Mouse (Mus musculus) right cerebral cortex, adult 2 months (tissue): ENCODE results near the gene Dennd5b.
"Not testable (repeated sequence)": the region's sequence is repeated elsewhere in the genome, so short reads cannot be mapped to it uniquely, and the experiment has no call there.

Source experiments
- DNase-seq, 2 experiments: peaks; one replicate each; pipeline ENCODE4 v3.0.0; 2021 to 2022; ENCODE audit warnings: low spot score in 2 of 2

The Dennd5b gene

DNA sequence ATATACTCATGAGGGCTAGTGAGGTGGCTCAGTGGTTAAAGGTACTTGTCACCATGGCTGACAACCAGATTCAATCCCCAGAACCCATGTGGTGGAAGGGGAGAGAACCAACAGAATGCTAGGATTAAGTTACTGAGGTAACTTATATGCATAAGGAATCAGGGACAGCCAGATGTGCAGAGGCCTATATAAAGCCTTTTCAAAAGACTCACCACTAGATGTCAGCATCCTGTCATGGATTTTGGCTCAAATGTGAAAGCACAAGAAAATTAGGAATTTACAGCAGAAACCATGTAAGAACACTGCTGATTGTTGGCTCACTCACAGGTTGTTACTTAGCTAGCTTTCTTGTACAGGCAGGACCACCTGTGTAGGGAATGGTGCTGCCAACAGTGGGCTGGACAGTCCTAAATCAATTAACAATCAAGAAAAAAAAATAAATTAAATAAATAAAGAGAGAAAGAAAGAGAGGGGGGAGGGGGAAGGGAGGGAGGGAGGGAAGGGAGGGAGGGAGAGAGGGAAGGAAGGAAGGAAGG is 90.6 kb downstream of the Dennd5b start:
- DNase-seq: peak in 1 of 2 experiments; percentile 11

DNA sequence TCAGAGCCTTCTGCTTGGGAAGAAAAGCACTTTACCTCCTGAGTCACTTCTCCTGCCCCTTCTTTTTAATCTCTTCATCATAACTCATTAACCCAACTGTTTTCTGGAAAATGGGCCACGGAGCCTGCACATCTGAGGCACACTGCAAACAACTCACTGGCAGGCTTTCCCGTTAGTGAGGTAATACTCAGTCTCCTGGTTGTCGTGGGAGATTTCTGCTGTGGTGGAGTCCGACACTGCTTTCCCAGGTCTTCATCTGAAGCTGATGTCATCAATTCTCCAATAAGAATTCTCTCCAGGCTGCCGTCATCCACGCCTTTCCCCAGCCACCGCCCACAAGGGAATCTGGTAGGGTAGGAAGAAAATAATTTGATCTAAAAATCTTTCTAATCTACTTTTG is 96.5 kb downstream of the Dennd5b start:
- DNase-seq: peak in 1 of 2 experiments; percentile 11

DNA sequence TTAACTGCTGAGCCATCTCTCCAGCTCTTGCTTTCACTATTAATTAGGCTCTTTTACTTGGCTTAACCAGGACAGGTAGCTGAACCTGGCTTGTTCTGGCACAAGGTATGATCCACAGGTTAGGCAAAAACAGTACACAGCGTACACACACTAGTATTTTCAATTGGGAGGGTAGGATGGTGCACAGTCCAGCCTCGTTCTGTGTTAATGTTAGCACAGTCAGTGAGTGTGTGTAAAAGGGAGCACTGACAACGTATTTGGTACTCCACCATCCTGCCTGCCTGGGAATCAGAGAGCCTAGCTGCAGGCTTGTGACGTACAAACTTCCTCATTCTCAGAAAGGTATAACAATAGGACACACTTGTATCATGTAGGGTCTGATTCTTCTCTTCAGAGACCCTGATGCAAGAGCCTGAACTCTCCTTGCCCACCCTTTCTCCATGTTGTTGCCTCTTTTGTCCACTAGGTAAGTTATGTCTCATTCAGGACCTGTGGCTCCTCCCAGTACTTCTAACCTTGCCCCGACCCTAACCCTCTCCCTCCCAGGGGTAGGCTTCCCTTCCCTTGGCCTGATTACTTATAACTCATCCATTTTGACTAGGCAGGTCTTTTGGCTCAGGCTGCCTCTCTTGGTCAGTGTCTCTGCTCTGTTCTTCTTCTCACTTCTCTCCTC is 107.0 kb downstream of the Dennd5b start:
- DNase-seq: no peak

DNA sequence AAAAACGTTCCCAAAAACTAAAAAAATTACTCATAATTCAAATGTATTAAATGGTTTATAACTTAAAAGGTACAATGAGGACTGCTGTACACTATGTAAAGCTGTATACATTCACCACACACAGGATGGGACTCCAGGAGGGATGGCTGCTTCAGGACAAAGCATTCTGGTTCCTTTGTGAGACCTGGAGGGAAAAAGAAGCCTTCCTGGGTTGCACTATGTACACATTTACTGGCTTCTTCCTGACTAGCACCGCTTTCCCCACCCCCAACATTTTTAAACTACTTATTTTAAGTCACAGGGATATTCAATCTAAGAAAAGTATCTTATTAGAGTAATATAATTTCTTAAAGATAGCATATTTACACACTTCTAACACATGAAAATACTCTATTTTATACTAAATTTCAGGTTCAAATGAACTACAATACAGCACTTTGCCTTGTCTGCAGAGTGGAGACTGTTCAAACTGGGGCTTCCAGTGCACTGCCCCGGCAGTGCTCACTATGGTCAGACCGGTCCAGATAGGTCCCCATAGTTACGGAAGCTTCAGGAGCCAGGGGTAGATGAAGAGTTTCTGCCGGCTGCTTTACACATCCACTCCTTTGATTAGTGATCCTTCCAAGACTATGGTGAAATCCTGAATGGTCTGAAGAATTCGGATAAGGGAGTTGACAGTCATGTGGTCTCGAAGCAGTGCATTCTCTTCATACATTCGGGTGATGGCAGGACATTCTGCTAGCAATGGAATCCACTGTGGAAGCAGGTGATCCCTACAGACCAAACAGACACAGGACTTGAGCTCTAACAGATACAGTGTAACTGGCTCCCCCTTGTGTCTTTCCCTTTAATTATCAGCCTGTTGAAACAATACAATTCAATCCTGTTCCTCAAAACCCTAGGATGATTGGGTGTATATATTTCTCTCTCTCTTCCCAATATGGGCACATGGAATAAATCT is 108.1 kb downstream of the Dennd5b start:
- no peak for DNase-seq

DNA sequence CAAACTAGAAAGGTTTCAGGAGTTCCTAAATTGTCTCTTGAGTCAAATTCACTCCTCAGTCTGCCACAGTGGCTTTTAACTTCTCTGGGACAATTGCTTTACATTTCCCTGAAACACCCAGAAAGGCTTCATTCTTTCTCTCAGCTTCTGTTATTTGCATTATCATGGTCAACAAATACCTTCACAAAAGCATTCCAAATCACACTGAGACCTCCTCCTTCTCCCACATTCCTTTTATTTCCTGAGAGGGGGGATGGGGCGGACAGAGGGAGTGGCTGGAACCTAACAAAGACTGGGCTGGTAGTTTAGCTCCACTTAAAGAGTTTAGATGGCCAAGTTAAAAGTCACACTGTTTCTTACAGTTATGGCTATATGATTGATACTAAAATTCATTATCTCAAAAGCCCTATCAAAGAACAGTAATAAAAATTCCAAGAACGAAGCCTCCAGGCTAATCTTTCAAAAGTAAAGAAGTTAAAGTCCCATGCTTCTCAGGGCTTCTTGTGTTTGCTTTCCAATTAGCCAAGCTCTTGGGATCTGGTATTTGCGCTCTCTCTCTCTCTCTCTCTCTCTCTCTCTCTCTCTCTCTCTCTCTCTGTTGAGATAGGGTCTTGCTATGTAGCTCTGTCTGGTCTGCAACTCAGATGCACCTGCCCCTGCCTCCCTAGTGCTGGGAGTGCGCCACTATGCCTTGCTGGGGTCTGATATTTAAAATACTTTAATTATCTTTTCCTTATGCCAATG is 108.9 kb downstream of the Dennd5b start:
- no peak for DNase-seq

DNA sequence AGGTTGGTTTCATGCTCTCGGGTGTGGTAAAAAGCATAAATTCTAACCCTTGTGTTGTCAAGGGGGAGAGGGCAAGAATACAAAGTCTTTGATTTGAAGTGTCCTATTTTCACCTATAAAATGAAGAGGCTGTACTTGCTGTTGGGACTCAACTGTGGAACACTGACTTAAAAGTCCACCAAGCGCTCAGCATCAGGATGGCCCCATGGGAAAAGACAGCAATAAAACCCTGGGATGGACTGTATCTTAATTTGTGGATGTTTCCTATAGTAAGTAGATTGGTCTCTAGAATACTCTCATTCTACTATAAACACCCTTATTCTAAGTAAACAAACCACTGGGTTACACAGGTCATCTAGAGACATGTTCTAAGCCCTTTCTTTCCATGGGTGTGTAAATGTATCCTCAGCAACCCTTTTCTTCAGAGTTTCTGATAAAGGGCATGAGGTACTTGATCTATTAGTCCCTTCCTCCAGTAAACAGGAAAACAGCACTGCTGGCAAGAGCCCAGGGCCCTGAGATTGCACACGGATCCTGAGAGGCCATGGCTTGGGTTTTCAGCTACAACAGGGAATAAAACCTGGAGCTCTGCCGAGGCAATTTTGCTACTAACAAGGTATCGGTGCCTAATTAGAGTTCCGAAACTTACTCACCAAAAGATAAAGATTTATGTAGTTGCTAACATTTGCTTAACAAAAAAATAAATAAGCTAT is 109.7 kb downstream of the Dennd5b start:
- DNase-seq: no peak

DNA sequence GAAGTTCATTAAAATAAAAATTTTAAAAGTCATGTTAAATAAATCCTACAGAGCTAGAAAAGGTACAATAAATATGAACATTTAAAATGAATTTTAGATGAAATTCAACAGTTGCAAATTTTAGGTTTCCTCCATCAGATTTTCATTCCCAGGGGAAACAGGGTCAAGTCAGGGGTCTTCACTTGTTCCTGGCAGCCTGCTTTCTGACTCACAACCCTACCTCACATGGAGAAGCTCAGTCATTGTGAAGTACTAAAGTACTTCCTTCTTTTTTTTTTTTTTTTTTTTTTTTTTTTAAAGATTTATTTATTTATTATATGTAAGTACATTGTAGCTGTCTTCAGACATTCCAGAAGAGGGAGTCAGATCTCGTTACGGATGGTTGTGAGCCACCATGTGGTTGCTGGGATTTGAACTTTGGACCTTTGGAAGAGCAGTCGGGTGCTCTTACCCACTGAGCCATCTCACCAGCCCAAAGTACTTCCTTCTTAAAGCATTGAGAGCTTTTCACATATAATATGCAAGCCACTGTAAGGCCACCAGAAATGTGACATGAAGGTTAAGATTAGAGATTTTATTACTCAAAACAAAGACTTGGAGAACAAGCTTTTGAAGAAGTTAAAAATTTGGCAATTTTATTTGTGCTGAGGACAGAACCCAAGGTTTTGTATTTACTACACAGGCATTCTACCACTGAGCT is 111.5 kb downstream of the Dennd5b start:
- not testable (repeated sequence) for DNase-seq

DNA sequence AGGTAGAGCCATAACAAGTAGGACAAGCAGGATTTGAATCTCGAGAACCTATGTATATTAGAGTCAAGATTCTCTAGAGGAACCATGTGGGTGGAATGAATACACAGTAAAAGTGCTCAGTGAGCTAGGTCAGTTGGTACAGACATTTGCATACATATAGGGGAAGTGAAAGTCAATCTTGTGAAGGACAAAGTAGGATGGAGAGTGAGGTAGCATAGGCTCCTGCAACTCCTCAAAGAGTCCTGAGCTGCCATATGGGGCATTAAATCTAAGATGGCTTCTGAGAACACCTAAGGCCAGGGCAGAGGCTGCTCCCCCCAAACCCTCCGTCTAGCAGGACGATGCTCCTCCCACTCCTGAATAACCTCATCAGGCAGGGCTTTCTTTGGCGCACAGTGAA is 115.5 kb downstream of the Dennd5b start:
- DNase-seq: no peak

DNA sequence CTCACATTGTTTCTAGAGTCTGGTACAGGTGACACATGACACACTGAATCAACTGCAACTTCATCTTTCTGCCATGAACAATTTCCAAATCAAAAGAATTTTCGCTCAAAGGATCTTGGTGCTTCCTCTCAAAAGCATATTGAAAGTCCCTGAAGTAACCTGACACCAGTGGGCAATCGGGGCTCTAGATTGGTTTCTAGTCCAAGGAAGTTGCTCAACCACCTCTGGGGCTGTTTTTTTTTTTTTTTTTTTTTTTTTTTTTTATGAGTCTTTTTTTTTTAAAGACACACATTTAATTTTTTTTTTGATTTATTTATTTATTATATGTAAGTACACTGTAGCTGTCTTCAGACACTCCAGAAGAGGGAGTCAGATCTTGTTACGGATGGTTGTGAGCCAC is 121.0 kb downstream of the Dennd5b start:
- no peak for DNase-seq

DNA sequence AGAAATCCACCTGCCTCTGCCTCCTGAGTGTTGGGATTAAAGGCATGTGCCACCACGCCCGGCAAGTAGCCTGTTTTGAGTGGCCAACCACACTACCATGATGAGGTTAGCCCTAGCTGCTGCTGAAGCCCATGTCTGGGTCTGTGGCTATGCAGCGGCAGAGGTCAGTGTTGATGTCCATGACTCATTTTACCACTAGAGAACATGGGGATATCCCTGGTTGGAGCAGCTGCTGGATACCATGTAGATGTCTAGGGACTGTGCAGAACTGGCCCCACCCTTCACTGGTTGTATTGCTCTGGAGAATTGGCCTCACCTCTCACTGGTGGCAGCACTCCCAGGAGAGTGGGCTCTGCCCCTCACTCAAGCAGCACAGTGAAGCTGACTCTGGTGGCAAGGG is 126.4 kb downstream of the Dennd5b start:
- DNase-seq: no peak

DNA sequence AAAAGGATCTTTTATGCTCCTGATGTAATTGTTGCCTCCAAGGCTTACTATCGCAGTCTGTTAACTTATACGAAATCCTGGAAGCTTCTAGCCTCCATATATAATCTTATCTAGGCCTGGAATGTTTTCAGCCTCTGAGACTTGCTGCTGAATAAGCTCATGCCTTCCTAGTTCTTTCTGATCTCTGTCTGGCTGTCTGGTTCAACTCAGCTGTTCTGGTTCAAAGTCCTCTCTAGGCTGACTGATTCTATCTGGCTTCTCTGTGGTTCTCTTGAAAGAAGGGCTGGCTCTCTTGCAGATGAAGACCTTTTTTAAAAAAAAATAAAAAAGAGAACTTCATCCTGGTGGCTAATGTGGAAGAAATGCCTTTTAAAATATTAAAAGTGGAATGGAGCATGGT is 128.6 kb downstream of the Dennd5b start:
- DNase-seq: no peak

DNA sequence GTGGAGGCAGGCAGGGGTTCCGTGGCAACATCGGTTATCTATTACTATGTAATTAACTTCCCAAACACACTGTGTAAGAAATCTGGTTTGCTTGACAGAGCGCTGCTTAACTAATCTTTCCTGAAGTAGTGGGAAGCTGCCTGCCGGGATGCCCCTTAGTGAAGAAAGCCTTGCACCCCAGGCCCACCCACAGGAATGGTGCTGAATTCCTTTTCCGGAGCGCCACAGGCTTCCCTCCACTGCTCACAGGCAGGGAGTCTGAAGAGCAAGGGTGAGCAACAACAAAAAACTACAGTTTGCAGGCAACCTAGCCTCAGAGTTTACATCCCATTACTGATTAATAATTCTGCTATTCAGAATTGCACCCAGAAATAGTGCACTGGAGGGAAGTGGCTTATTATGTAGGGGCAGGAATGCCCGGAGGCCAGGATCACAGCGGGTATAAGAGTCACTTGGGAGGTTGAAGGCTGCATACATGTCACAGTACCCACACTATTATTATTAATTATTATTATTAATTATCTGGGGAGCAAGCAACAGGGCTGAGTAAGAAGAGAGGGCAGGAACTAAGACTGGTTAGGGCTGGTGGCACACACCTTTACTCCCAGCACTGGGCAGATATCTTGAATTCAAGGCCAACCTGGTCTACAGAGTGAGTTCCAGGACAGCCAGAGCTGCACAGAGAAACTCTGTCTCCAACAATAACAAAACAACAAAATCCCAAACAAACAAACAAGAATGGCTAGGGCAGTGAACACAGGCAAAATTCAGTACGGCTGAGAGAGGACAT is 129.2 kb downstream of the Dennd5b start:
- DNase-seq: no peak

DNA sequence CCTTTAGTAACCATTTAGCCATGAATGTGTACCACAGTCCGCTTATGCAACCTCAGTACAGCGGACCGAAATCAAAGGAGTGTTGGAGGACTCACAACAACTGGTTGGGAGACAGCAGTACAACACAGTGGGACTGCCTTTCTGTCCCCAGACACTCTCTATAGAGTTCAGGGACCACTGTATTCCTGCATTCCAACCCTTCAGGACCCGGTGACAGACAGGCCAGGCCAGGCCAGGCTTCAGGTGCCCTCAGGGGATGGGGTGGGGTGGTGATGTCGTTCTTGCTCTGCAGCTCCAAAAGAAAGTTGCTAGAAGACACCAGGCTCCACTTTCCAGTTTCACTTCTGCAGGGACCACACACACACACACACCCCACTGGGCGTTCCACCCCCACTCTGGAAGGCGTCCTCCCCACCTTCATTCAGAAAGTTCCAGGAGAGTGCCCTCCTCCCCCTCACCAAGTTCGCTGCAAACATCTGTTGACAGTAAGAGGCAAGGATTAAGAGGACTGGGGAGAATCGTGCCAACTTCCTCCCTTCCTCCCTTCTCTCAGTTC is 130.0 kb downstream of the Dennd5b start:
- no peak for DNase-seq

DNA sequence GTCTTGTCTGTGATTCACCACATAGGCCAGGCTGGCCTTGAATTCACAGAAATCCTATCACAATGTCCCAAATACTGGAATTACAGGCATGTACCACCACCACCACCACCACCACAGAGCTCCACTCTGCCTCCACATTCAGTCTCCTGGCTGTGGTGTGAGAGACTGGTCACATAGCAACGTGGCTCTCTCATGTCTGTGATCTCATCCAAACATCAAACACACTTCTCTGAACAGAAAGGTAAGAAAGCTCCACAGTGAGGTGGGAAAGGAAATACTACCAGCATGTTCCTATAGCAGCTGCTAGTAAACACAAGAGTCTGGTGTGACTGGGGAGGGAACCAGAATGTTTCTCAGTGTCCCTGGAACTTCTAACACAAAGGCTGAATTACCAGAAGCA is 140.2 kb downstream of the Dennd5b start:
- no peak for DNase-seq

DNA sequence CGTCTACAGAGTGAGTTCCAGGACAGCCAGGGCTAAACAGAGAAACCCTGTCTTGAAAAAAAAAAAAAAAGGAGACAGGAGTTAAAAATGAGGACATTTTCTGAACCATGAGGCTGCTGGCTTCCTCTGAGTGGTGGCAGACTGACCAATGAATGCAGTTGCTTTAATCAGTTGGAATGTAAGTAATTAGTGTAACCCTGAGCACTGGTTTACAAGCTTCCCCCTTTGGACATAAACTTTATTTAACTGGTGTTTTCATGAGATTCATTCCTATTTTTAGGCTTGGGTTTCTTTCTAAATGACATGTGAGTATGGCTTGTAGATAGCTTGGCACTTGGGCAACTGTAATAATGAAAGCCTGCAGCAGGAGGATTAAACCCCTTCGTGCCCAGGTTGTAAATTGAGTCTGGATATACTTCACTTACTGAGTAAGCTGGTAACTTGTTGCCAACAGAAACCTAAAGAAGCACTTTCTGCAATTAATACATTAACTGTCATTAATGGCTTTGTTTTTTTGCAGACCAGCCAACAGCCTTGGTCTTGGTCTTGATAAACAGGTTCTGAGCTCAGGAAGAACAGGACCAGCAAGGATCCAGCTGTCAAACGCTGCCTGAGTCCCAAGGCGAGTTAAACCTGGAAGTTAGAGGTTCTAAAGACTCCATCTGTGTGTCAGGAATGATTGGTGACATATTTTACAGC is 141.8 kb downstream of the Dennd5b start:
- no peak for DNase-seq

DNA sequence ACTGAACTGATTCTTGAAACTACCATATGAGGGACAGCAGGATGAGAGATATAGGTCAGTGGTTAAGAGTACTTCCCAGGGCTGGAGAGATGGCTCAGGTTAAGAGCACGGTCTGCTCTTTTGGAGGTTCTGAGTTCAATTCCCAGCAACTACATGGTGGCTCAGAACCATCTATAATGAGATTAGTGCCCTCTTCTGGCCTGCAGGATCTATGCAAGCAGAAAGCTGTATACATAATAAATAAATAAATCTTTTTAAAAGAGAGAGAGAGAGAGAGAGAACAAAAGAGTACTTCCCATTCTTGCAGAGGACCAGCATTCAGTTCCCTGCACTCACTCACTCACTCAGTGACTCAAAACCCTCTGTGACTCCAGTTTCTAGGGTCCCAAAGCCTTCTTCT is 142.8 kb downstream of the Dennd5b start:
- no peak for DNase-seq

DNA sequence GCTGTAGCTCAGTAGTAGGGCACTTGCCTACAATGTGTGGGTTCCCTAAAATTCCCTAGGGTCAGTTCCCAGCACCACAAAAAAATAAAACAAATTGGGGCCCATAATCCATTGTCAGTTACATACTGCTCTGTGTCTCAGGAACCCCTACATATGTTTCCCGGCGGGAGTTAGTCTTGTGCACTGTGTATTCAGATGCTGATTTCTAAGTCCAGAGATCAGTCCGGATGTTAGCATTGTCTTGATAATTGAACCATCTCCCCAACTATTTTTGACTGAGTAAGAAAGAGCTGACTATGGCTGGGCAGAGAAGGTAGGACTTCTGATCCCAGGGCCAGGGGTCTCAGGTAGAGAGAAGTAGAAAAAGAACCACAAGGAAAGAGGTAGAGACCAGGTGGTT is 144.4 kb downstream of the Dennd5b start:
- DNase-seq: no peak

DNA sequence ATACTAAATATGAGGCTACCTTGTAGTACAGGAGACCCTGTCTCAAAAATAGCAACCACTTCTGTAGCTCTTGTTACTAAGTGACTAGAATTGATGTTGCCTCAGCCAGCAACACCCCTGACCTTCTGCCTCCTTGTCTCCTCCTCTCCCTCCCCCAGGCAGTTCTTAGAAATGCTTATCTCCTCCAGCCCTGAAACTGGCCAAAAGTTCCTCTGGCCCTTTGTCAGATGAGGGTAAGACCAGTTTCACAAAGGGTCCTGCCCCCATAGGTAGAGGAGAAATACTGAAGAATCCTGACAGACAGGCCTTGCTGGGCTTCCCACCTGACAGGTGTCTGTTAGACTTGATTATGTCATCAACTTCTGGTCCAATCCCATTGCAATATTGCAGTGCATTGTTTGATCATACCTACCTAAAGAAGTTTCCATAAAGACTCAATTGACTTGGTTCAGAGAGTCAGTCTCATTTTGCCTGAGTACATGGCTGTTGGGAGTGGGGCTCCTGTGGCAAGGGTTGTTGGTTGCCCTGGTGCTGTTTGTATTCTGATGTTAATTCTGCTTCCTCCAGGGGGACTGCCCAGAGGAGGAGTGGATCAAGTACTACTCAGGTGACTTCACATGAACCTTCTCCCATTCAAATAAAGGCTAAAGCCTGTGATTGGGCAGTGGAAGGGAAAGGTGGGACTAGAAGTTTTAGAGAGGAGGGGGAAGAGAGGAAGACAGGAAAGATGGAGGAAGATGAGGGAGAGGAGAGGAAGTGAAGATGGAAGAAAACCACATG is 145.6 kb downstream of the Dennd5b start:
- no peak for DNase-seq
